Mouse (Mus musculus): ENCODE data around the gene Trmt10b.

DNA sequence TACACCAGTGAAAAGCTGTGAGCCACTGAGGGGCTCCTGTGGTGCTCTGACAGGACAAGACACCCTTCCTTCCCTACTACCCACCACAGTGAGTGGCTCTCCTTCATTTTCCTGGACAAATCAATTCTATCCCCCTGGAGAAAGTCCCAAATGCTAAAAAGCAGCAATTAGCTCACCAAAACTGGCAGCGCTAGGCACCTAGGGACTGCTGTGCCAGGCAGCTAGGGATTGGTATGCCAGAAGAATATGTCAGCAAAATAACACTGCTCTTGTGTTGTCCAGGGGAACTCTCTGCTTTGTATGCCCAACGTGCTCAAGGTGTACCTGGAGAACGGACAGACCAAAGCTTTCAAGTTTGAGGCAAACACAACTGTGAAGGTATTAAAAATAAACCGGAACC is 35.4 kb upstream of the Trmt10b start:
- TF ChIP-seq CTCF (IDR thresholded peaks at IDR 0.05; ENCODE audit: low read depth, low read length) (no peak), POLR2AphosphoS5 (IDR thresholded peaks at IDR 0.05; ENCODE audit: insufficient replicate concordance, low read depth, low read length) (no peak), GATA1 (IDR thresholded peaks at IDR 0.05; ENCODE audit: borderline replicate concordance, low read length) (no peak), TAL1 (conservative IDR thresholded peaks at IDR 0.05; ENCODE audit: low read depth, low read length) (no peak), GATA2 (IDR thresholded peaks at IDR 0.05; ENCODE audit: borderline replicate concordance, low read depth, low read length) (no peak)

Data from G1E (cell line).